Mouse (Mus musculus): ENCODE results near the gene Zcwpw1. TPM values are rescaled to one million over a fixed set of nuclear protein-coding genes. Genes with fewer than 3 reads are reported as not detected.

The Zcwpw1 gene
- total RNA-seq, 2 experiments from 2014 or later, result 4.4 to 7.4 TPM

Other genes with a start within 250 kb of the Zcwpw1 start
- 100 to 1,000 TPM; 126 to 139 TPM for gene Actl6b, start 234.3 kb upstream of the Zcwpw1 start, total RNA-seq (2021)
- 10 to 100 TPM; 12.8 to 14.2 TPM for gene Tfr2, start 218.0 kb upstream of the Zcwpw1 start, total RNA-seq (2021)
- 10 to 100 TPM; 32.7 to 33.5 TPM for gene Mospd3, start 186.7 kb upstream of the Zcwpw1 start, total RNA-seq (2021)
- gene Pcolce, start 174.0 kb upstream of the Zcwpw1 start, total RNA-seq (2021), result 10 to 100 TPM; 12.9 to 14.6 TPM
- gene Fbxo24, start 158.8 kb upstream of the Zcwpw1 start, total RNA-seq (2021), result under 1 TPM in 1 of 2 experiments, not detected in 1; 0.15 TPM
- 10 to 100 TPM in 1 of 2 experiments, 1 to 10 TPM in 1; 7.1 to 13.7 TPM for gene Lrch4, start 158.7 kb upstream of the Zcwpw1 start, total RNA-seq (2021)
- gene Gm20605, start 158.6 kb upstream of the Zcwpw1 start, total RNA-seq (2021), result 10 to 100 TPM in 1 of 2 experiments, 1 to 10 TPM in 1; 8.8 to 10.6 TPM
- 1 to 10 TPM; 1.7 to 4.7 TPM for gene Sap25, start 146.5 kb upstream of the Zcwpw1 start, total RNA-seq (2021)
- gene Irs3, start 142.1 kb upstream of the Zcwpw1 start, total RNA-seq (2021), result under 1 TPM in 1 of 2 experiments, not detected in 1; 0.27 TPM
- gene Agfg2, start 103.1 kb upstream of the Zcwpw1 start, total RNA-seq (2021), result 10 to 100 TPM; 38.7 to 40.8 TPM
- 10 to 100 TPM; 78.5 to 83.4 TPM for gene Nyap1, start 46.2 kb upstream of the Zcwpw1 start, total RNA-seq (2021)
- 100 to 1,000 TPM; 169 to 181 TPM for gene Tsc22d4, start 42.1 kb upstream of the Zcwpw1 start, total RNA-seq (2021)
- 10 to 100 TPM; 26.0 to 29.2 TPM for gene Ppp1r35, start 8.9 kb upstream of the Zcwpw1 start, total RNA-seq (2021)
- 10 to 100 TPM; 29.2 to 30.2 TPM for gene Mepce, start 143 bp upstream of the Zcwpw1 start, total RNA-seq (2021)
- gene Pilra, start 48.5 kb downstream of the Zcwpw1 start, total RNA-seq (2021), result under 1 TPM; 0.53 to 0.72 TPM
- not detected for gene Pilrb1, start 70.3 kb downstream of the Zcwpw1 start, total RNA-seq (2021)
- not detected for gene Pilrb2, start 84.0 kb downstream of the Zcwpw1 start, total RNA-seq (2021)
- gene Cyp3a13, start 133.8 kb downstream of the Zcwpw1 start, total RNA-seq (2021), result under 1 TPM in 1 of 2 experiments, not detected in 1; 0.15 TPM
- 10 to 100 TPM; 12.4 to 14.7 TPM for gene Gjc3, start 175.3 kb downstream of the Zcwpw1 start, total RNA-seq (2021)
- not detected for gene Azgp1, start 193.7 kb downstream of the Zcwpw1 start, total RNA-seq (2021)
- gene Smok3a, start 233.5 kb downstream of the Zcwpw1 start, total RNA-seq (2021), result not detected
- not detected for gene Smok3b, start 233.6 kb downstream of the Zcwpw1 start, total RNA-seq (2021)